Mouse (Mus musculus): ENCODE measurements at regions not wholly inside any gene's neighbourhood (a gene's known extent, or its start where the extent isn't known, plus 50 kb on each side); places are given as distances from the start of the nearest gene placed in this dataset.

DNA sequence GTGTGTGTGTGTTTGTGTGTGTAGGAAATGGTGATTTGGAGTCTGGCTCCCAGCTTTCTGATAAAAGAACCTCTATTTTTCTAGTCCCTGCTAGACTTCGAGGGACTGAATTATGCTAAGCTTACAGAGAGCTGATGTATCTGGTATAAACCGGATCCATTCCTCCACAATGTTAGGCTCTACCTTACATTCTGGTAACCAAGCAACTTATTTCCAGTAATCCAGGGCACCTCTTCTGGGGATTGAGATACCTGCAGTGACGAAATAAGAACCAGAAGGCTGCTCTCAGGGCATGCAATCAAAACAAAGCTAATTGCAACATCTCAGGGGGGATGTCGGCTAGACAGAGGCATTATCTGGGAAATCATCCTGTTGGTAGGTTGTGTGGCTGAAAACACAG, 140.0 kb upstream of the Serp2 start:
- DNase-seq (ENCODE audit: low spot score) = no peak
- Histone ChIP-seq H3K4me3 (ENCODE audit: low read depth, low read length) (no peak overlapping the region), H3K4me2 (replicated peaks; ENCODE audit: low read depth, low read length) (no peak overlapping the region), H3K27ac (ENCODE audit: low read depth, low read length) (no peak overlapping the region), H3K36me3 (ENCODE audit: control insufficient read depth, insufficient read depth, low read length) (no peaks in the 10 kb centered on the region), H3K27me3 (ENCODE audit: control insufficient read depth, insufficient read depth, low read length) (no peaks in the 10 kb centered on the region), H3K4me1 (replicated peaks; ENCODE audit: control insufficient read depth, insufficient read depth, low read length) (no peaks in the 10 kb centered on the region), H3K9me3 (ENCODE audit: control insufficient read depth, low read length) (no peaks in the 10 kb centered on the region), H3K9ac (ENCODE audit: low read depth, low read length) (no peak overlapping the region)
- 62% methylated on average over 4 of the region's 4 CpGs for WGBS
- no peak for ATAC-seq (ENCODE audit: low FRiP score)

DNA sequence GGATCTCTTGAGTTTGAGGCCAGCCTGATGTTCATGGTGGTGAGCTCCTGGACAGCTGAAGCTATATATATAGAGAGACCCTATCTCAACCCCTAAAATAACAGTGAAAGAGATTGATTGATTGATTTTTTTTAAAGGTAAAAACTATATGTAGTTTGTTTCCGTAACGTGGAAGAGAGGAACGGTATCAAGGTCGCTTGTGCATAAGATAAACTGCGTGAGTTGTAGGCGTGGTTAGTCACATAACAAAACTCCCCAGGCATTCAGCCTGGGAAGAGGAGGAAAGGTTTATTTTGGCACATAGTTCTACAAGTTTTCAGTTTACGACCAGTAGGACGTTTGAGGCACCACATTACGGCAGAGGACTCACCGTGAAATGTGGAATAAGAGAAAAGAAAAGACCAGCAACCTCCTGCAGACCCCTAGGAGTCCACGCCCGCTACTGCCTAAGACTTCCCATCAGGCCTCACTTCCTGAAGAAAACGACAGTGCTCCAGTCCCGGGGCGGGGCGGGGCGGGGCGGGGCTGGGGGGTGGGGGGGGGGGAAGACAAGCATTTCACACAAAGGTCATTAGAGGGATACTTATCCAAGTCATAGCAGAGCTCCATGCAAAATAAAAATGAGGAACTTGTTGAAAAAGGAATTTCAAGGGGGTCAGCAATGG, 139.1 kb upstream of the Serp2 start:
- no peaks in the 10 kb centered on the region for H3K4me1 ChIP-seq (replicated peaks; ENCODE audit: control insufficient read depth, insufficient read depth, low read length)
- H3K9me3 ChIP-seq (ENCODE audit: control insufficient read depth, low read length) = no peaks in the 10 kb centered on the region
- no peak overlapping the region for H3K9ac ChIP-seq (ENCODE audit: low read depth, low read length)

DNA sequence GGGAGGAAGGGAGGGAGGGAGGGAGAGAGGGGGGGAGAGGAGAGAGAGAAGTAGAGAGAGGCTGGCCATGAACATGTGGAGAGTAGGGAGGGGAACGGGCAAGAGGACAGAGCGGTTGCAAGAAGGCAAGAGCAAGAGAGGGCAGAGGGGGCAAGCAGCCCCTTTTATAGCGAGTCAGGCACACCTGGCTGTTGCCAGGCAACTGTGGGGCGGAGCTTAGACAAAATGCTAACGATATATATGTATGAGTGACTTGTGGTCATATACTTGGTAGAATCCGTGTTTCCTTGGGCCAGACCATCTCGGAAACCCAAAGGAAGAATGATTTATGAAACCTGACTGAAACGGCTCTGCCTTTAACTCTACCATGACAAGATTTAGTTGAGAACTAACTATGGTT, 138.2 kb upstream of the Serp2 start:
- ATAC-seq (ENCODE audit: low FRiP score) = no peak
- DNase-seq (ENCODE audit: low spot score) = no peak
- Histone ChIP-seq H3K9ac (ENCODE audit: low read depth, low read length) (no peak overlapping the region), H3K4me1 (replicated peaks; ENCODE audit: control insufficient read depth, insufficient read depth, low read length) (no peaks in the 10 kb centered on the region), H3K27me3 (ENCODE audit: control insufficient read depth, insufficient read depth, low read length) (no peaks in the 10 kb centered on the region), H3K36me3 (ENCODE audit: control insufficient read depth, insufficient read depth, low read length) (no peaks in the 10 kb centered on the region), H3K4me3 (ENCODE audit: low read depth, low read length) (no peak overlapping the region), H3K9me3 (ENCODE audit: control insufficient read depth, low read length) (no peaks in the 10 kb centered on the region), H3K27ac (ENCODE audit: low read depth, low read length) (no peak overlapping the region), H3K4me2 (replicated peaks; ENCODE audit: low read depth, low read length) (no peak overlapping the region)
- 83% methylated on average over 8 of the region's 8 CpGs for WGBS

More for the DNA sequence above, 139.1 kb upstream of the Serp2 start:
- 57% methylated on average over 18 of the region's 18 CpGs for whole genome bisulfite sequencing
- ATAC-seq (ENCODE audit: low FRiP score) (no peak), DNase-seq (ENCODE audit: low spot score) (no peak)
- Histone ChIP-seq H3K27ac (ENCODE audit: low read depth, low read length) (no peak overlapping the region), H3K4me2 (replicated peaks; ENCODE audit: low read depth, low read length) (no peak overlapping the region), H3K27me3 (ENCODE audit: control insufficient read depth, insufficient read depth, low read length) (no peaks in the 10 kb centered on the region), H3K36me3 (ENCODE audit: control insufficient read depth, insufficient read depth, low read length) (no peaks in the 10 kb centered on the region), H3K4me3 (ENCODE audit: low read depth, low read length) (no peak overlapping the region)

DNA sequence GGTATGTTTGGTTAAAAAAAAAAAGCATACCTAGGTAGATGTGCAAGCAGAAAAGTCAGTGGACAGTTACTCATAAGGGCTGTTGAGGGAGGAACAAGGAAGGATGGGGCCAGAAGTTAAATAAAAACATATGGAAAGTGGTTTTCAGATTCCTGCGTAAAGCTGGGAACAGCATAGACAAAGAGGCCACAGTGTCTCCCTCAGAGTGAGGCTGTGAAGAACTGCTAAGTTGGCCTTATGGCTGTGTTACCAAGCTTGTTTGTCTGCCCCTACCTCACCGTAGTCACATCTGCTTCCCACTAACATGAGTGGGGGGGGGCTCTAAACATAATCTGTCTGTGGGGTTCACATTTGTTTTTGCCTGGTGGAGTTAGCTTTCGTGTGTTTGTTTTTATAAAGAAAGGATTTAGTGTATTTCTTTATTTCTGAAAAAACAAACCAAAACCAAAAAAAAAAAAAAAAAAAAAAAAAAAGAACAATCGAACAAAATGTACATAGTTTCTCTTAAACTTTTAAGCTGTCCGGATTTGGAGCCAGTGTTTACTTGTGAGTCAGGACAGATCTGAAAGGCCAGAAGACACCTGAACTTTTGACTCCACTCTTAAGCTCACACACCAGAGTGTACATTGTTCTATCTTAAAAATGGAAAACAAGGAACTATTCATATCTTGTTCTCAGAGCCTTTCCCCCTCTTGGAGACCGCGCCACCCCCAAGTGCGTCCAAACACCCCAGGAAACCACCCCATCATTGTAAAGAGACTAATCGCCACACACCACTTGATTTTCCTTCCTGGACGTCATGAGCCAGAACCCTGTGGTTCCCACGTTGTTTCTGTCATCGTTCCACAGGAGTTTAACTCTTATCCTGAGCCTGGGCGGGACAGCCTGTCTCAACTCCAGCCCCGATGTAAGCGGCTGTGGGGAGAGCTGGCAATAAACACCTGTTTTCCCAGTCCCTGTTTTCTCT, 136.9 kb upstream of the Serp2 start:
- DNase-seq (ENCODE audit: low spot score) = no peak

DNA sequence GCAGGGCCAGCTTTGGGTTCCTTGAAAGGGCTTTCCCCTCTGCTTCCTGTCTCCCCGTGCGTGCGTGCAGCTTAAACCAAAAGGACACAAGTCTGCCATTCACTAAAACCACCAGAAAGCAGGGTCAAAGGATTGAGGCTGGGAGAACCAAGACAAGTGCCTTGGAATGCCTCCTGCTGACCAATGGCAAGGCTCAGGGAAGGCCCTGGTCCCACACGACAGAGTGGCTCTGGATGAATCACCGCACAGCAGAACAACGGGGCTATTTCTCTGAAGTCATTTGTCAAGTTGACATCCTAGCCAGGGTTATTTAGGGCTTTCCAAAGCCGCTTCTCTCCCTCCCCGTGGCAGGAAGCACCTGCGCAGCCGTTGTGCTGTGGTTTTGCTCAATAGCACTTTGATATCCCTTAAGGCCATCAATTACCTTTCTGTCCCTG, 131.3 kb upstream of the Serp2 start:
- DNase-seq (ENCODE audit: low spot score) = peak; percentile 62
- peak overlapping the region; percentile 68 for H3K27ac ChIP-seq (ENCODE audit: low read depth, low read length)
- peaks cover 11% of the 10 kb centered on the region for H3K4me1 ChIP-seq (replicated peaks; ENCODE audit: control insufficient read depth, insufficient read depth, low read length)

More for the DNA sequence above, 136.9 kb upstream of the Serp2 start:
- Histone ChIP-seq H3K4me2 (replicated peaks; ENCODE audit: low read depth, low read length) (no peak overlapping the region), H3K9ac (ENCODE audit: low read depth, low read length) (no peak overlapping the region), H3K4me3 (ENCODE audit: low read depth, low read length) (no peak overlapping the region), H3K27ac (ENCODE audit: low read depth, low read length) (0 out of 2 replicates have a peak overlapping the region, but pooled peaks have one; percentile 9), H3K9me3 (ENCODE audit: control insufficient read depth, low read length) (no peaks in the 10 kb centered on the region), H3K4me1 (replicated peaks; ENCODE audit: control insufficient read depth, insufficient read depth, low read length) (no peaks in the 10 kb centered on the region), H3K27me3 (ENCODE audit: control insufficient read depth, insufficient read depth, low read length) (no peaks in the 10 kb centered on the region), H3K36me3 (ENCODE audit: control insufficient read depth, insufficient read depth, low read length) (no peaks in the 10 kb centered on the region)
- ATAC-seq (ENCODE audit: low FRiP score) = no peak
- WGBS = 61% methylated on average over 15 of the region's 15 CpGs

DNA sequence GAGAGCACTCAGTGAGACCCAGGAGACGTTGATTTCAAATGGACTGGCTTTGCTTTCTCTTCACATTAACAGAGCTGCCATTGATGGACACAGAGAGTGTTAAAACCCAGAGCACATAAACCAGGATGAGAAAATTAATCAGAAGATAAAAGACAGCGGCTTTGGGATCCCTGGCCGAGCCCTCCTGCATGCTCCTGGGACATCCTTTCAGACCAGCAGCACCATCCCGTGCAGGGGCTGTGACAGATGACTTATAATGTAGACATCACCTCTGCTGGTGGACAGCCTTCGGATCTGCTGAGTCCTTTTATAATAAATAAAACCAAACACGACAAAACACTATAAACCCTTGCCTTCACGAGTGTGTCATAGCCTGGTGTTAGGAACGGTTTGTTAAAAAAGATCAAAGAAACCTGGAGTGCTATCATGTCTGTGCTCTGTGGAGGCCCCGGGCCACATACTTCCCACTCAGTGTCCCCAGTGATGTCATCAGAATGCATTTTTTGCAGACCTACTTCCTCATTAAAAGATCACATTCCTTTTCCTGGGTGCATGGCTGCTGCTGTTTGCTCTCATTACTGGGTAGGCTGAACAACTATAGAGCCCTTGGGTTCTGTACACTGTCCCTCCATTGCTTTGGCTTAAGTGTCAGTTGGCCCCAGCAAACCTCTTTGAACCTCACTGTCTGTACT, 130.2 kb upstream of the Serp2 start:
- 41% methylated on average over 9 of the region's 9 CpGs for WGBS
- Histone ChIP-seq H3K27ac (ENCODE audit: low read depth, low read length) (peak overlapping the region; percentile 6; the same call in 1 of the 2 replicates), H3K27me3 (ENCODE audit: control insufficient read depth, insufficient read depth, low read length) (no peaks in the 10 kb centered on the region)

More for the DNA sequence above, 131.3 kb upstream of the Serp2 start:
- H3K27me3 ChIP-seq (ENCODE audit: control insufficient read depth, insufficient read depth, low read length) = no peaks in the 10 kb centered on the region
- H3K9ac ChIP-seq (ENCODE audit: low read depth, low read length) = no peak overlapping the region; the same call in 1 of the 2 replicates
- 16% methylated on average over 10 of the region's 10 CpGs for WGBS
- no peak overlapping the region for H3K4me3 ChIP-seq (ENCODE audit: low read depth, low read length)
- H3K4me2 ChIP-seq (replicated peaks; ENCODE audit: low read depth, low read length) = no peak overlapping the region
- ATAC-seq (ENCODE audit: low FRiP score) = peak; percentile 84
- H3K9me3 ChIP-seq (ENCODE audit: control insufficient read depth, low read length) = no peaks in the 10 kb centered on the region
- H3K36me3 ChIP-seq (ENCODE audit: control insufficient read depth, insufficient read depth, low read length) = no peaks in the 10 kb centered on the region

DNA sequence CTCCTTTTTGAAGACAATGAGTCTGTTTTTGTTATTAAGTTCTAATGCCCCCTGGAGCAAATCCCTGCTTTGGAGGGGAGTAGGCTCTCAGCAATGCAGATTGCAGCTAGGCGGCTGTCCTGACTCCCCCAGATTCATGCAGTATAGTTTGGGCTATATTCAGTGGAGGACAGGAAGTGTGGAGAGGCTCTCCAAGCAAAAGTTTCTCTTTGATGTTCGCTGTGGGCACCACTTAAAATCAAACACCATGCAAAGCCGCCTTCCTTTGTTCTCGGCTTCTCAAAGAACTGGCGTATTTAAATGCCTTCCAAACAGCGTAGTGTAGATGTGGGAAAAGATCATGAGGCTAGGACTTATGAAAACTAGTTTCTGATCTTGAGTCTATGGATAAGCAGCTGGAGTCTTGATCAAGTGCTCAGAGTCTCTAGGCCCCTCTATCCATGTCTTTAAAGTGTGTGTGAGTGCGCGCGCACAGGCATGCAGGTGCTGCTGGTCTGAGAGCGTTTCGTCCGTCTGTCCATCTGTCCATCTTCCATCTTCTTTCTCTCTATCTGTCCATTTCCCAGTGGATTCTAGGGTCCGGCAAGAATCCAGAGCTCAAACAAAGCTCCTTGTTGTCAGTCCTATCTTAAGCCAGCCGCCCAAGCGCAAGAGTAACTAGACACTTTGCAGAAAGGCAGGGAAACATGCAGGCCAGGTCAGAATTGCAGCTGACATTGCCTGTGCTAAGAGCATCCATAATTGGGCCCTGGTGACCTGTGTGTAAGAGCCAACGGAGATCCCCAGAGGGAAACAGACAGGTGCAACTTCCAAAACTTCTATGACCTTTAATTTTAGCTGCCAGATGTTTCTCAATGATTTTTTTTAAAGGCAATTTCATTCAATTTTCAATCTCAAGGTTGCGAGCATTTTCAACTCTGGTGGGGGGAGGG, 129.4 kb upstream of the Serp2 start:
- Histone ChIP-seq H3K9ac (ENCODE audit: low read depth, low read length) (no peak overlapping the region), H3K4me2 (replicated peaks; ENCODE audit: low read depth, low read length) (no peak overlapping the region), H3K9me3 (ENCODE audit: control insufficient read depth, low read length) (no peaks in the 10 kb centered on the region), H3K27ac (ENCODE audit: low read depth, low read length) (peak overlapping the region; percentile 37; the same call in 1 of the 2 replicates), H3K27me3 (ENCODE audit: control insufficient read depth, insufficient read depth, low read length) (no peaks in the 10 kb centered on the region), H3K4me3 (ENCODE audit: low read depth, low read length) (no peak overlapping the region), H3K36me3 (ENCODE audit: control insufficient read depth, insufficient read depth, low read length) (no peaks in the 10 kb centered on the region), H3K4me1 (replicated peaks; ENCODE audit: control insufficient read depth, insufficient read depth, low read length) (peaks cover 13% of the 10 kb centered on the region)
- no peak for ATAC-seq (ENCODE audit: low FRiP score)
- WGBS = 51% methylated on average over 17 of the region's 17 CpGs
- DNase-seq (ENCODE audit: low spot score) = peak; percentile 38

More for the DNA sequence above, 130.2 kb upstream of the Serp2 start:
- no peak overlapping the region for H3K4me3 ChIP-seq (ENCODE audit: low read depth, low read length)
- no peaks in the 10 kb centered on the region for H3K9me3 ChIP-seq (ENCODE audit: control insufficient read depth, low read length)
- peaks cover 11% of the 10 kb centered on the region for H3K4me1 ChIP-seq (replicated peaks; ENCODE audit: control insufficient read depth, insufficient read depth, low read length)
- ATAC-seq (ENCODE audit: low FRiP score) (peak; percentile 34; the same call in 1 of the 2 replicates), DNase-seq (ENCODE audit: low spot score) (no peak)
- H3K9ac ChIP-seq (ENCODE audit: low read depth, low read length) = no peak overlapping the region
- H3K36me3 ChIP-seq (ENCODE audit: control insufficient read depth, insufficient read depth, low read length) = no peaks in the 10 kb centered on the region
- no peak overlapping the region for H3K4me2 ChIP-seq (replicated peaks; ENCODE audit: low read depth, low read length)

DNA sequence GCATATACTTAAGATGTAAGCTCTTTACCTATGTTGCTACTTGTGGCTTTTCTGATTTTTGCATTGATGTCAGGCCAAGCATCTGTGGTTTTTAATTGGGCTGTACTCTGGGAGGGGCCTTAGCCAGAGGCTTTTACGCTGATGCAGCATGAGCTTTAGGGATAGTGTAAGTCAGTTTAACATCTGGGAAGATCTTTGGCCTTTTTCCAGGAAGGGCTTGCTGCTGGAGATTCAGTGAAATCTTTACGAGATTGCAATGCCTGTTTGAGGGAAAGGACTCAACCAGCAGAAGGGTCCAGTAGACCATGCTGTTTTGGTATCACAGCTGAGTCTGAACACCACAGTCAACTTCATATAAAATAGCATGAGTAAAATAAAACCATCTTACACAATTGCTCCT, 127.6 kb upstream of the Serp2 start:
- H3K9me3 ChIP-seq (ENCODE audit: control insufficient read depth, low read length) = no peaks in the 10 kb centered on the region
- ATAC-seq (ENCODE audit: low FRiP score) (no peak), DNase-seq (ENCODE audit: low spot score) (no peak)
- no peak overlapping the region for H3K4me2 ChIP-seq (replicated peaks; ENCODE audit: low read depth, low read length)
- 93% methylated on average over 2 of the region's 2 CpGs for WGBS
- peaks cover 13% of the 10 kb centered on the region for H3K4me1 ChIP-seq (replicated peaks; ENCODE audit: control insufficient read depth, insufficient read depth, low read length)
- H3K27me3 ChIP-seq (ENCODE audit: control insufficient read depth, insufficient read depth, low read length) = no peaks in the 10 kb centered on the region
- H3K9ac ChIP-seq (ENCODE audit: low read depth, low read length) = no peak overlapping the region
- no peak overlapping the region for H3K27ac ChIP-seq (ENCODE audit: low read depth, low read length)
- H3K36me3 ChIP-seq (ENCODE audit: control insufficient read depth, insufficient read depth, low read length) = no peaks in the 10 kb centered on the region
- H3K4me3 ChIP-seq (ENCODE audit: low read depth, low read length) = no peak overlapping the region
